Mouse (Mus musculus) liver, embryonic 12.5 days (tissue): ENCODE measurements around the gene Pbxip1. TPM values are rescaled to one million over a fixed set of nuclear protein-coding genes. Genes with fewer than 3 reads are reported as not detected.

ENCODE experiments used
- ATAC-seq: fragments of 200-750 bp; cut with Nextera tagmentation; 2 replicates; pipeline ENCODE4 v1.8.0; 2017; ENCODE audit warnings: moderate number of reproducible peaks, mild to moderate bottlenecking, moderate library complexity
- H3K27ac ChIP-seq: fragments of 300-500 bp; sonication (generic); 2 replicates; pipeline ENCODE4 v1.5.1; 2016; ENCODE audit warnings: mild to moderate bottlenecking
- H3K27me3 ChIP-seq: fragments of 300-500 bp; sonication (generic); replicated peaks from 2 replicates; pipeline ENCODE4 v1.6.1; 2016; ENCODE audit warnings: mild to moderate bottlenecking, moderate library complexity
- H3K36me3 ChIP-seq: fragments of 300-500 bp; sonication (generic); 2 replicates; pipeline ENCODE4 v1.6.1; 2016; ENCODE audit warnings: mild to moderate bottlenecking, moderate library complexity
- H3K4me1 ChIP-seq: fragments of 300-500 bp; sonication (generic); 2 replicates; pipeline ENCODE4 v1.6.1; 2016
- H3K4me2 ChIP-seq: fragments of 300-500 bp; sonication (generic); 2 replicates; pipeline ENCODE4 v1.6.1; 2016; ENCODE audit warnings: mild to moderate bottlenecking, moderate library complexity
- H3K4me3 ChIP-seq: fragments of 300-500 bp; sonication (generic); 2 replicates; pipeline ENCODE4 v1.5.1; 2016; ENCODE audit warnings: mild to moderate bottlenecking, moderate library complexity
- H3K9ac ChIP-seq: fragments of 300-500 bp; sonication (generic); 2 replicates; pipeline ENCODE4 v1.6.1; 2016; ENCODE audit warnings: mild to moderate bottlenecking, moderate library complexity
- H3K9me3 ChIP-seq: fragments of 300-500 bp; sonication (generic); replicated peaks from 2 replicates; pipeline ENCODE4 v1.6.1; 2016; ENCODE audit warnings: mild to moderate bottlenecking, moderate library complexity
- WGBS: fragments of 180-500 bp; shearing (Covaris S2); methylation state at CpG from one replicate; pipeline ENCODE4 v1.1.7; 2016; ENCODE audit not compliant: insufficient replicate concordance; 5-methylcytosine and 5-hydroxymethylcytosine counted together
- polyA plus RNA-seq: library from polyadenylated mRNA; unstranded; fragments of >200 nt; fragmentation: Nextera tagmentation; extraction: Ambion mirVana; gene quantifications from 2 replicates; pipeline ENCODE4 v1.2.1, GENCODE M21; 2016

The Pbxip1 gene
- polyA plus RNA-seq, 1 experiment from 2014 or later: 9.2 TPM

DNA sequence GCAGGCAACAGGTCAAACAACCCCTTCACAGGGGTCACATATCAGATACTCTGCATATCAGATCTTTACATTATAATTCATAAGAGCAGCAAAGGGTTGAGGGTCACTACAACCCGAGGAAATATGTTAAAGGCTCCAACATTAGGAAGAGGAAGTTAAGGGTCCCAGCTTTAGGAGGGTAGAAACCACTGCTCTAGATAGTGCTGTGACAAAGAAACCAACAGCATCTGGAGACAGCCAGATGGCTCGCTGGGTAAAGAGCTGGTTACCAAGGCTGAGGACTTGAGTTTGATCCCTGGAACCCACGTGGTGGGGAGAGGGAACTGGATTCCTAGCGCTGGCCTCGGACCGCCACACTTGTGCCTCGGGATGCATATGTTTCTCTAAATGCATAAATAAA is 35.8 kb downstream of the Pbxip1 start:
- no peak for ATAC-seq

DNA sequence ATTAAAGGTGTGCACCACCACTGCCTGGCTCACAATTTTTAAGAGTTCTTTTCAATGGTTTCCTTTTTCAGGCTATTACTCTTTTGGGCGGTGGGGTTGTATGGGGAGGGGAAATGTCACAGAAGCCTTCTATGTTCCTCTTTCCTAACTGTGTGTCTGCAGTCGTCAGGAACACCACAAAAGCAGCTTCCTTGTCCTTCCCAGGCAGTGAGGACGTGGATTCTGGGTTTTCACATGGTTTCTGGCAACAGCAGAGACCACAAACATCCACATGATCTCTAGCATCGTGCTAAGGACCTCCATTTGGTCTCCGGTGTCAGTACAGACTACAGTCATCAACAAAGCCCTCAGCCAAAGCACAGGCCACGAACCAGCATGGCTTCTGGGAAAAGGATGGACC is 37.3 kb downstream of the Pbxip1 start:
- Histone ChIP-seq H3K9me3 (no peaks in the 10 kb centered on the region), H3K27ac (no peak overlapping the region), H3K4me1 (no peaks in the 10 kb centered on the region), H3K4me2 (no peak overlapping the region), H3K36me3 (peaks cover 12% of the 10 kb centered on the region), H3K9ac (no peak overlapping the region), H3K4me3 (no peak overlapping the region), H3K27me3 (no peaks in the 10 kb centered on the region; the same call in 1 of the 2 replicates)
- ATAC-seq: no peak
- 38% methylated on average over 6 of the region's 6 CpGs for WGBS

More for the DNA sequence above, 35.8 kb downstream of the Pbxip1 start:
- no peaks in the 10 kb centered on the region for H3K4me1 ChIP-seq
- no peak overlapping the region for H3K9ac ChIP-seq
- no peak overlapping the region for H3K4me3 ChIP-seq
- peaks cover 27% of the 10 kb centered on the region for H3K36me3 ChIP-seq
- H3K27me3 ChIP-seq: no peaks in the 10 kb centered on the region
- 28% methylated on average over 7 of the region's 7 CpGs for WGBS
- H3K4me2 ChIP-seq: no peak overlapping the region
- no peaks in the 10 kb centered on the region for H3K9me3 ChIP-seq
- no peak overlapping the region for H3K27ac ChIP-seq

DNA sequence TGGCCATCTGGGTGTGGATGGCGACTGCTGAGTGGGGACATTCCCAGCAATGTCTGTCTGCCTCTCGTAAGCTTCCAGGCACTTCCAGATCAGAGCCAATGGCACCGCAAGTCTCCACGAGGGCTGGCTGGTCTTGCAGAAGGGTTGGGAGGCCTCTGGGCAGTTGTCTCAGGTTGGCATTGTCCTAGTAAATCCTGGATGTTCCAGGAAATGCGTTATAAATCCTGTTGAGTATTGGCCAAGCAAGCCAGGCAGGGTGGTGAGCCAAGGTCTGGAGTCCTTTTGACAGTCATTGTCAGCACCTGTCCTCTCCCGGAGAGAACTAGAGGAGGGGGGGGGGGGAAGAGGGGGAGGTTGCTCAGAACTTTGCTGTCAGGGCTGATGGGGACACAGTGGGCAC is 42.5 kb downstream of the Pbxip1 start:
- no peak overlapping the region for H3K4me2 ChIP-seq
- no peaks in the 10 kb centered on the region for H3K36me3 ChIP-seq
- H3K9ac ChIP-seq: no peak overlapping the region
- WGBS: 62% methylated on average over 6 of the region's 6 CpGs
- no peak for ATAC-seq
- H3K9me3 ChIP-seq: no peaks in the 10 kb centered on the region
- H3K27ac ChIP-seq: no peak overlapping the region
- H3K4me1 ChIP-seq: no peaks in the 10 kb centered on the region
- H3K27me3 ChIP-seq: no peaks in the 10 kb centered on the region; the same call in 1 of the 2 replicates
- no peak overlapping the region for H3K4me3 ChIP-seq

- H3K27me3 ChIP-seq: peaks cover 5% of the 10 kb centered on the region; the same call in 1 of the 2 replicates
- peaks cover 4% of the 10 kb centered on the region; the same call in 1 of the 2 replicates for H3K4me1 ChIP-seq
- H3K9me3 ChIP-seq: no peaks in the 10 kb centered on the region
- H3K4me2 ChIP-seq: no peak overlapping the region
- WGBS: 33% methylated on average over 2 of the region's 2 CpGs
- H3K4me3 ChIP-seq: no peak overlapping the region
- ATAC-seq: no peak
- H3K36me3 ChIP-seq: no peaks in the 10 kb centered on the region
- H3K27ac ChIP-seq: no peak overlapping the region
- H3K9ac ChIP-seq: no peak overlapping the region
These were observed 45.0 kb downstream of the Pbxip1 start for GRCm38 (mm10) chr3:89481488-89481887.

GRCm38 (mm10) chr3:89482249-89482648 is 45.7 kb downstream of the Pbxip1 start:
- Histone ChIP-seq H3K4me2 (no peak overlapping the region), H3K4me1 (peaks cover 4% of the 10 kb centered on the region; the same call in 1 of the 2 replicates), H3K27me3 (peaks cover 11% of the 10 kb centered on the region), H3K36me3 (no peaks in the 10 kb centered on the region), H3K9ac (no peak overlapping the region), H3K27ac (no peak overlapping the region), H3K9me3 (no peaks in the 10 kb centered on the region), H3K4me3 (no peak overlapping the region)
- ATAC-seq: no peak
- WGBS: 70% methylated on average over 5 of the region's 5 CpGs

DNA sequence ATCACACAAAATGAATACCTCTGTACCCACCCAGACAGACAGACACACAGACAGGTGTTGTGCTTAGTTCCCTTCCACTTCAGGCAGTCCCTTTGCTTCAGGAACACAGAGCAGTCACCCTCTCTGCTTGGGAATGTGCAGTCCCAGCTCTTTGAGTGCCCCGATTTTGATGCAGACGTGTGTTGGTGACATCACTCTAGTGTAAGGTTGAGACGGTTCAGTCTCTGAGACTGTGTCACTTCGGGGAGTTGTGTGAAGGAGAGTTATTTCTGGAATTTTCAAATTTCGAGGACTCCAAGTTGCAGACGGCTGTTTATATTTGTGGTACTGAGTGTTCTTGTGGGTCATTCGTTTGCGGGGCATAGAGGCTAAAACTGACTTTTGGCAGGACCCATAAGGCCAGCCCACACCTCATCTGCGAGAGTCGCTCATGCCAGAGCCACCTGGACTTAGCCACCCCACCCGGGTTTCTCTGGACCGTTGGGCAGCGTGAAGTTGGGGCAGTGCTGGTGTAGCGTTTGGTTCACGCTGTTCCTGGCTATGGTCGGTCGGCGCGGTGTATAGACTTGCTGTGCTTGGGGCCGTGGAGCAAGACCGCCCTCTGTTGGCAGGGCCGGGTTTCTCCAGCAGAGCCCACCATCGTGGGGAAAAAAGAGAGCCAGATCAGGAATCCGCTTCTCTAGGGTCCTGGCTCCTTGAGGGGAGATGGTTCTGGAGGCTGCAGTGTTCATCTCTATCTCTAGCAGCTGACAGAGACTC is 48.4 kb downstream of the Pbxip1 start:
- peak overlapping the region; percentile 48 for H3K4me2 ChIP-seq
- 19% methylated on average over 24 of the region's 24 CpGs for WGBS
- ATAC-seq: peak; percentile 63; the same call in 1 of the 2 replicates
- peaks cover 24% of the 10 kb centered on the region for H3K27me3 ChIP-seq
- H3K9ac ChIP-seq: peak overlapping the region; percentile 24; the same call in 1 of the 2 replicates
- peaks cover 4% of the 10 kb centered on the region; the same call in 1 of the 2 replicates for H3K4me1 ChIP-seq
- H3K9me3 ChIP-seq: no peaks in the 10 kb centered on the region
- no peak overlapping the region for H3K4me3 ChIP-seq
- H3K36me3 ChIP-seq: no peaks in the 10 kb centered on the region
- H3K27ac ChIP-seq: no peak overlapping the region

DNA sequence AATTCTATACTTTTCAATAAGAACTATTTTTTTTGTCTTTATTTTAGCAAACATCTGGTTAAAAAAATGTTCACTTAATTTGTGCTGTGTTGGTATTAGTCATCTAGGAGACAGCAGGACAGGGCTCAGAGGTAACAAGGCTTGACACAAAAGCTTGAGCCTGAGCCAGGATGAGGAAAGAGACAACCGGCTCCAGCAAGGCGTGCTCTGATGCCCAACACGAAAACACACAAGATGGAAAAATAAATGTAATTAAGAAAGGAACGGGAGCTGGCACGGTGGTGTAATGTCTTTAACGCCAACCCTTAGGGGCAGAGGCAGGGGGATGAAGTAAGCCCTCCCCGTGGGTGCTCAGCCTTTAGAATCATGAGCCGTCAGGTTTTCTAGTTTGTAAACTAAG is 49.6 kb downstream of the Pbxip1 start:
- H3K4me3 ChIP-seq: no peak overlapping the region
- no peak overlapping the region for H3K4me2 ChIP-seq
- H3K9ac ChIP-seq: no peak overlapping the region
- peaks cover 24% of the 10 kb centered on the region for H3K27me3 ChIP-seq
- WGBS: 74% methylated on average over 8 of the region's 8 CpGs
- no peak for ATAC-seq
- no peaks in the 10 kb centered on the region for H3K36me3 ChIP-seq
- H3K4me1 ChIP-seq: peaks cover 4% of the 10 kb centered on the region; the same call in 1 of the 2 replicates
- H3K27ac ChIP-seq: no peak overlapping the region
- H3K9me3 ChIP-seq: no peaks in the 10 kb centered on the region

DNA sequence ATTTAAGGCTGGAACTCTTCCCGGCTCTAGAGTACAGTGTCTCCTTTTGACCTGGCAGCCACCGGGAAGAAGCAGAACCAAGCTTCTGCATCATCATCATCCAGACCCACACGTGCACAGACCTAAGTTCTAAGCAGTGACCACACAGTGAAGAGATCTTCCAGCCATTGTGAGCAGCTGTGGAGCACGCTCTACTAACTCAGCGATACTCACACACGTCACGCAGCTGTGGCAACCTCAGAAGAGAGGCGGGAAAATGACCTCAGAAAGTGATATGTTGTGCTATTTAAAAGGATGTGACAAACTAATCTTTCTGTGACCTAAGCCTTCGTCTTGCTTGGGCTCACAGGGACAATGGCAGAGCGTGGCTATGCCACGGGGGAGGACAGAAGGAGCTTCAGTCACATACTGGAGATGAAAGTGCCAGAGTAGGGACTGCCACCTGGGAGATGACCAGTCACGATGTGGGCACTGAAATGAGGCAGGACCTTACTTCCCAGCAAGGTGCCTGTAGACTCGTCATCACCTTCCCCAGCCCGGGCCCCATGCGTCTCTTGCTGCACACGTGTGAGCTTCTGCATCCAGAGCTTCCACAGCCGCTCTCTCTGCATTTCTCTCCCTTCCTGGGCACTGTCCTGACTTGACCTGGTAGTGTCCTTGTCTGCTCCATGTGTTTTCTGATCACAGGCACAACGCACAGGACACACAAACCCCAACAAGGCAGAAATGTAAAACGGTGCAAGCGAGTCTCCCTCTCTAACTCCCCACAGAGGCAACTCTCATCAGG is 50.6 kb downstream of the Pbxip1 start:
- Histone ChIP-seq H3K27ac (no peak overlapping the region), H3K9me3 (no peaks in the 10 kb centered on the region), H3K4me3 (no peak overlapping the region), H3K27me3 (peaks cover 24% of the 10 kb centered on the region), H3K36me3 (no peaks in the 10 kb centered on the region), H3K4me1 (peaks cover 4% of the 10 kb centered on the region; the same call in 1 of the 2 replicates), H3K4me2 (no peak overlapping the region), H3K9ac (no peak overlapping the region)
- WGBS: 58% methylated on average over 20 of the region's 20 CpGs
- ATAC-seq: no peak

GRCm38 (mm10) chr3:89490790-89491189 is 54.3 kb downstream of the Pbxip1 start:
- Histone ChIP-seq H3K4me2 (no peak overlapping the region), H3K36me3 (no peaks in the 10 kb centered on the region), H3K4me1 (no peaks in the 10 kb centered on the region), H3K27ac (no peak overlapping the region), H3K4me3 (no peak overlapping the region), H3K9ac (no peak overlapping the region), H3K9me3 (no peaks in the 10 kb centered on the region), H3K27me3 (peaks cover 21% of the 10 kb centered on the region)
- ATAC-seq: no peak
- 58% methylated on average over 3 of the region's 3 CpGs for WGBS

DNA sequence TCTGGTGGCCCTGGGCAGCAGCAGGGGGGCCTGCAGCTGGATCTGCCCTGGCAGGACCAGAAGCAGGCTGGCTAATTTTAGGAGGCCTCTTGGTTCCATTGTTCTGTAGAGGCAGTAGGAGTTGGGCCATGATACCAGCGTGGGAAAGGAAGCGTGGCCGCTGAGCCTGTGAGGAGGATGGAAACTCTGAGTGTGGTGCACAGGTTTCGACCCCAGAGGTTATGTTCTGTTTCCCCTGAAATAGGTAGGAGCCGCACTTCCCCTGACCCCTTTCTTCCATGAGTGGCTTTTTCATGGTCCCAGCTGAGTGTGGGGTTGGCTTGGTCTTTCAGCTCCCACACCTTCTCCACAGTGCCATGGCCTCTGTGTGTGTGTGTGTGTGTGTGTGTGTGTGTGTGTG is 55.1 kb downstream of the Pbxip1 start:
- Histone ChIP-seq H3K4me2 (no peak overlapping the region), H3K4me1 (no peaks in the 10 kb centered on the region), H3K27ac (no peak overlapping the region), H3K4me3 (no peak overlapping the region), H3K36me3 (no peaks in the 10 kb centered on the region), H3K9me3 (no peaks in the 10 kb centered on the region), H3K27me3 (peaks cover 21% of the 10 kb centered on the region), H3K9ac (no peak overlapping the region)
- WGBS: 63% methylated on average over 5 of the region's 5 CpGs
- no peak for ATAC-seq

DNA sequence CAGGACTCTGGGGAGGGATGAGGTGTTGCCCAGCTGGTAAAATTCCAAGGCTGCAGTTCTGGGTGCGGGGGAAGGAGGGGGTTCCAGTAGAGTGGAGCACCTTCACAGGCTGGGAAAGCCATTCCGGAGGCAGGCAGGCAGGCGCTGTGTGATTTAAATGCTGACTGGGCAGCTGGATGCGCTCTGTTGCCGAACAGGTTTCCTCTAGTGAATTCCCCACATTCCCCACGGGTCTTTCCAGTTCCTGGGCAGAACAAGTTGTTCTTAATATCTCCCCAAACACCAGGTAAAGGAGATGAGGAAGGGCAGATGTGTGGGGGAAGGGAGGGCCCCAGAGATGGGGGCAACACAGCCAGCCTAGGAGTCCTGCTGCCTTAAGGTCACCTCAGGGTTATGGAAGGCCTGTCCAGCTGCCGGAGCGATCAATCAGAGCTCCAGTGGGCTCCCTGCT is 56.2 kb downstream of the Pbxip1 start:
- no peak for ATAC-seq
- Histone ChIP-seq H3K4me1 (no peaks in the 10 kb centered on the region), H3K9me3 (no peaks in the 10 kb centered on the region), H3K9ac (no peak overlapping the region), H3K4me2 (no peak overlapping the region), H3K27me3 (peaks cover 11% of the 10 kb centered on the region), H3K27ac (no peak overlapping the region), H3K4me3 (no peak overlapping the region), H3K36me3 (no peaks in the 10 kb centered on the region)
- 48% methylated on average over 8 of the region's 8 CpGs for WGBS

DNA sequence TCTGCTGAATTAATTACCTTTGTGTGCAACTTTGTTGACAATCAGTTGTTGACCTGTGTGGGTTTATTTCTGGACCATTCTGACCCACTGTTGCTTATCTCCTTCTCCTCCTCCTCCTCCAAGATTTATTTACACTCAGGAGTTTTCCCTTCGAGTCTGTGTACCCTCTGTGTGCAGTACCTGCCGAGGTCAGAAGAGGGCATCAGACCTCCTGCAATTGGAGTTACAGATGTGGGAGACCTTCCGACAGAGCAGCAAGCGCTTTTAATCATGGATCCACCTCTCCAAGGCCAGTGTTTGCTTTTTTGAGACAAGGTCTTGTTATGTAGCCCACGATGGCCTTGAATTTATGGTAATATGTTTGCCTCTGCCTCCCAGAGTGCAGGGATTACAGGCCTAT is 58.1 kb downstream of the Pbxip1 start:
- 72% methylated on average over 5 of the region's 5 CpGs for WGBS
- H3K4me3 ChIP-seq: no peak overlapping the region
- H3K4me2 ChIP-seq: no peak overlapping the region
- peaks cover 3% of the 10 kb centered on the region for H3K27me3 ChIP-seq
- no peaks in the 10 kb centered on the region for H3K36me3 ChIP-seq
- no peak overlapping the region for H3K27ac ChIP-seq
- no peak overlapping the region for H3K9ac ChIP-seq
- no peaks in the 10 kb centered on the region for H3K4me1 ChIP-seq
- ATAC-seq: no peak
- no peaks in the 10 kb centered on the region for H3K9me3 ChIP-seq
